Mouse (Mus musculus) embryonic facial prominence, embryonic 11.5 days (tissue): ENCODE measurements around the gene Npc2. TPM values are rescaled to one million over a fixed set of nuclear protein-coding genes. Genes with fewer than 3 reads are reported as not detected.

Experiments used
- ATAC-seq: fragments of 200-750 bp; cut with Nextera tagmentation; replicated peaks from 2 replicates; pipeline ENCODE4 v1.8.0; 2017; ENCODE audit warnings: low read depth; ENCODE audit not compliant: insufficient number of reproducible peaks, low FRiP score, low TSS enrichment
- DNase-seq: peaks from one replicate; pipeline ENCODE4 v3.0.0-alpha.2; 2015; ENCODE audit warnings: low spot score
- H3K27ac ChIP-seq: fragments of 300-500 bp; sonication (generic); replicated peaks from 2 replicates; pipeline ENCODE4 v1.5.1; 2014; ENCODE audit warnings: mild to moderate bottlenecking, low read depth, low read length, control low read depth
- H3K27me3 ChIP-seq: fragments of 300-500 bp; sonication (generic); 2 replicates; pipeline ENCODE4 v1.6.1; 2014; ENCODE audit warnings: mild to moderate bottlenecking, low read length, moderate library complexity, mixed read lengths; ENCODE audit not compliant: control insufficient read depth, insufficient read depth
- H3K36me3 ChIP-seq: fragments of 300-500 bp; sonication (generic); replicated peaks from 2 replicates; pipeline ENCODE4 v1.6.1; 2014; ENCODE audit warnings: low read depth, mild to moderate bottlenecking, low read length, moderate library complexity, mixed read lengths; ENCODE audit not compliant: control insufficient read depth, insufficient read depth
- H3K4me1 ChIP-seq: fragments of 300-500 bp; sonication (generic); 2 replicates; pipeline ENCODE4 v1.6.1; 2014; ENCODE audit warnings: low read length, mixed read lengths; ENCODE audit not compliant: control insufficient read depth, insufficient read depth
- H3K4me2 ChIP-seq: fragments of 300-500 bp; sonication (generic); 2 replicates; pipeline ENCODE4 v1.6.1; 2014; ENCODE audit warnings: low read depth, mild to moderate bottlenecking, control low read depth, low read length, moderate library complexity
- H3K4me3 ChIP-seq: fragments of 300-500 bp; sonication (generic); 2 replicates; pipeline ENCODE4 v1.5.1; 2014; ENCODE audit warnings: low read depth, low read length, control low read depth
- H3K9ac ChIP-seq: fragments of 300-500 bp; sonication (generic); replicated peaks from 2 replicates; pipeline ENCODE4 v1.6.1; 2014; ENCODE audit warnings: mild to moderate bottlenecking, control low read depth, low read length
- H3K9me3 ChIP-seq: fragments of 300-500 bp; sonication (generic); replicated peaks from 2 replicates; pipeline ENCODE4 v1.6.1; 2016; ENCODE audit warnings: mild to moderate bottlenecking, low read length, inconsistent platforms, mixed read lengths; ENCODE audit not compliant: control insufficient read depth
- WGBS: fragments of 180-500 bp; shearing (Covaris S2); extraction: QIAGEN DNeasy Blood & Tissue Kit; methylation state at CpG from one replicate; pipeline ENCODE4 v1.1.7; 2014; 5-methylcytosine and 5-hydroxymethylcytosine counted together
- polyA plus RNA-seq: library from polyadenylated mRNA; unstranded; fragments of >200 nt; fragmentation: Nextera tagmentation; extraction: Ambion mirVana; gene quantifications from 2 replicates; pipeline ENCODE4 v1.2.1, GENCODE M21; 2014

Gene Npc2
- polyA plus RNA-seq, 1 experiment from 2014 or later: 72.6 TPM

- Histone ChIP-seq H3K4me2 (no peak overlapping the region), H3K9me3 (no peaks in the 10 kb centered on the region), H3K4me1 (no peaks in the 10 kb centered on the region), H3K4me3 (no peak overlapping the region), H3K36me3 (no peaks in the 10 kb centered on the region), H3K27ac (no peak overlapping the region), H3K27me3 (no peaks in the 10 kb centered on the region), H3K9ac (no peak overlapping the region)
- 89% methylated on average over 4 of the region's 4 CpGs for WGBS
- DNase-seq (no peak), ATAC-seq (no peak)
Observed at GRCm38 (mm10) chr12:84800419-84800818, 27.5 kb upstream of the Npc2 start.

- Histone ChIP-seq H3K36me3 (no peaks in the 10 kb centered on the region), H3K9ac (no peak overlapping the region), H3K27ac (no peak overlapping the region), H3K4me1 (no peaks in the 10 kb centered on the region), H3K4me2 (no peak overlapping the region), H3K4me3 (no peak overlapping the region), H3K9me3 (no peaks in the 10 kb centered on the region), H3K27me3 (no peaks in the 10 kb centered on the region)
- 93% methylated on average over 13 of the region's 13 CpGs for WGBS
- ATAC-seq (no peak), DNase-seq (no peak)
Observed at GRCm38 (mm10) chr12:84799086-84799485, 26.1 kb upstream of the Npc2 start.

- DNase-seq: no peak
- Histone ChIP-seq H3K9ac (no peak overlapping the region), H3K4me3 (no peak overlapping the region), H3K36me3 (no peaks in the 10 kb centered on the region), H3K27me3 (no peaks in the 10 kb centered on the region), H3K4me1 (no peaks in the 10 kb centered on the region), H3K4me2 (no peak overlapping the region), H3K9me3 (no peaks in the 10 kb centered on the region), H3K27ac (no peak overlapping the region)
- 85% methylated on average over 8 of the region's 8 CpGs for WGBS
- ATAC-seq: no peak
Observed at GRCm38 (mm10) chr12:84794647-84795046, 21.7 kb upstream of the Npc2 start.

GRCm38 (mm10) chr12:84792629-84793028 lies 19.7 kb upstream of the Npc2 start:
- DNase-seq: no peak
- WGBS: 73% methylated on average over 4 of the region's 4 CpGs
- Histone ChIP-seq H3K4me1 (no peaks in the 10 kb centered on the region), H3K9me3 (no peaks in the 10 kb centered on the region), H3K27me3 (no peaks in the 10 kb centered on the region), H3K27ac (no peak overlapping the region), H3K9ac (no peak overlapping the region), H3K36me3 (no peaks in the 10 kb centered on the region), H3K4me3 (no peak overlapping the region), H3K4me2 (no peak overlapping the region)
- ATAC-seq: 0 out of 2 replicates have a peak, but pooled peaks have one; percentile 48

- H3K36me3 ChIP-seq: no peaks in the 10 kb centered on the region
- H3K9me3 ChIP-seq: no peaks in the 10 kb centered on the region
- no peak overlapping the region for H3K4me3 ChIP-seq
- no peak overlapping the region for H3K27ac ChIP-seq
- no peak for ATAC-seq
- no peak for DNase-seq
- H3K9ac ChIP-seq: no peak overlapping the region
- no peaks in the 10 kb centered on the region for H3K27me3 ChIP-seq
- WGBS: 63% methylated on average over 10 of the region's 10 CpGs
- H3K4me1 ChIP-seq: no peaks in the 10 kb centered on the region
- H3K4me2 ChIP-seq: no peak overlapping the region
Observed at GRCm38 (mm10) chr12:84790853-84791252, 17.9 kb upstream of the Npc2 start.

- no peaks in the 10 kb centered on the region for H3K27me3 ChIP-seq
- H3K27ac ChIP-seq: no peak overlapping the region
- WGBS: 74% methylated on average over 5 of the region's 5 CpGs
- H3K4me1 ChIP-seq: peaks cover 2% of the 10 kb centered on the region; the same call in 1 of the 2 replicates
- H3K9ac ChIP-seq: no peak overlapping the region
- no peak overlapping the region for H3K4me2 ChIP-seq
- H3K36me3 ChIP-seq: no peaks in the 10 kb centered on the region
- DNase-seq (no peak), ATAC-seq (no peak)
- H3K9me3 ChIP-seq: no peaks in the 10 kb centered on the region
- H3K4me3 ChIP-seq: no peak overlapping the region
Observed at GRCm38 (mm10) chr12:84786091-84786490, 13.1 kb upstream of the Npc2 start.

GRCm38 (mm10) chr12:84784604-84785381 lies 11.8 kb upstream of the Npc2 start:
- peak; percentile 95 for DNase-seq
- WGBS: 36% methylated on average over 25 of the region's 25 CpGs
- Histone ChIP-seq H3K36me3 (no peaks in the 10 kb centered on the region), H3K9ac (peak overlapping the region; percentile 15; the same call in 1 of the 2 replicates), H3K4me2 (0 out of 2 replicates have a peak overlapping the region, but pooled peaks have one; percentile 24), H3K27me3 (no peaks in the 10 kb centered on the region), H3K4me3 (0 out of 2 replicates have a peak overlapping the region, but pooled peaks have one; percentile 9), H3K27ac (no peak overlapping the region), H3K4me1 (peaks cover 2% of the 10 kb centered on the region; the same call in 1 of the 2 replicates), H3K9me3 (no peaks in the 10 kb centered on the region)
- peak; percentile 76 for ATAC-seq

- Histone ChIP-seq H3K27me3 (no peaks in the 10 kb centered on the region), H3K9ac (no peak overlapping the region), H3K4me2 (no peak overlapping the region), H3K27ac (no peak overlapping the region), H3K9me3 (no peaks in the 10 kb centered on the region), H3K36me3 (no peaks in the 10 kb centered on the region), H3K4me3 (no peak overlapping the region), H3K4me1 (no peaks in the 10 kb centered on the region; the same call in 1 of the 2 replicates)
- no peak for ATAC-seq
- DNase-seq: no peak
Observed at GRCm38 (mm10) chr12:84776229-84776628, 3.3 kb upstream of the Npc2 start.
